Mouse (Mus musculus) lung, postnatal 0 days (tissue): Measurements from ENCODE around the gene Mapk8. TPM values are rescaled to one million over a fixed set of nuclear protein-coding genes. Genes with fewer than 3 reads are reported as not detected.
A peak's percentile ranks its signal among the peaks of the same experiment; 100 is the strongest.

Experiments
- ATAC-seq: fragments of 200-750 bp; cut with Nextera tagmentation; 2 replicates; pipeline ENCODE4 v1.8.0; 2017; ENCODE audit warnings: moderate library complexity
- DNase-seq: peaks from one replicate; pipeline ENCODE4 v3.0.0-alpha.2; 2016; ENCODE audit warnings: low spot score
- H3K27ac ChIP-seq: fragments of 300-500 bp; sonication (generic); 2 replicates; pipeline ENCODE4 v1.5.1; 2014; ENCODE audit warnings: antibody characterized with exemption, mild to moderate bottlenecking, low read length, mixed read lengths
- H3K27me3 ChIP-seq: fragments of 300-500 bp; sonication (generic); replicated peaks from 2 replicates; pipeline ENCODE4 v1.6.1; 2014; ENCODE audit warnings: low read length, mixed read lengths; ENCODE audit not compliant: insufficient read depth
- H3K36me3 ChIP-seq: fragments of 300-500 bp; sonication (generic); 2 replicates; pipeline ENCODE4 v1.6.1; 2014; ENCODE audit warnings: low read length, mixed read lengths; ENCODE audit not compliant: insufficient read depth
- H3K4me1 ChIP-seq: fragments of 300-500 bp; sonication (generic); 2 replicates; pipeline ENCODE4 v1.6.1; 2014; ENCODE audit warnings: antibody characterized with exemption, low read depth, low read length, mixed read lengths; ENCODE audit not compliant: insufficient read depth
- H3K4me2 ChIP-seq: fragments of 300-500 bp; sonication (generic); replicated peaks from 2 replicates; pipeline ENCODE4 v1.6.1; 2014; ENCODE audit warnings: low read depth, mild to moderate bottlenecking, low read length, moderate library complexity, mixed read lengths
- H3K4me3 ChIP-seq: fragments of 300-500 bp; sonication (generic); 2 replicates; pipeline ENCODE4 v1.5.1; 2014; ENCODE audit warnings: low read depth, low read length
- H3K9ac ChIP-seq: fragments of 300-500 bp; sonication (generic); replicated peaks from 2 replicates; pipeline ENCODE4 v1.6.1; 2014; ENCODE audit warnings: low read depth, mild to moderate bottlenecking
- H3K9me3 ChIP-seq: fragments of 300-500 bp; sonication (generic); 2 replicates; pipeline ENCODE4 v1.6.1; 2016; ENCODE audit warnings: low read length, mixed read lengths
- CTCF ChIP-seq: IDR thresholded peaks from 2 replicates; pipeline ENCODE4 v1.5.1; 2016; ENCODE audit warnings: antibody characterized with exemption, mild to moderate bottlenecking
- EP300 ChIP-seq: IDR thresholded peaks from 2 replicates; pipeline ENCODE4 v1.6.1; 2016; ENCODE audit warnings: antibody characterized with exemption, mild to moderate bottlenecking, control low read depth
- WGBS: fragments of 180-500 bp; shearing (Covaris S2); extraction: QIAGEN DNeasy Blood & Tissue Kit; methylation state at CpG from one replicate; pipeline ENCODE4 v1.1.7; 2014; 5-methylcytosine and 5-hydroxymethylcytosine counted together
- polyA plus RNA-seq: library from polyadenylated mRNA; unstranded; fragments of >200 nt; fragmentation: Nextera tagmentation; extraction: Ambion mirVana; gene quantifications from 2 replicates; pipeline ENCODE4 v1.2.1, GENCODE M21; 2015

Mapk8 gene
- polyA plus RNA-seq, 1 experiment from 2014 or later = 8.0 TPM

GRCm38 (mm10) chr14:33357600-33358368, 89.2 kb downstream of the Mapk8 start:
- TF ChIP-seq CTCF (no peak), EP300 (no peak; the same call in 1 of the 2 replicates)
- Histone ChIP-seq H3K4me1 (peaks cover 8% of the 10 kb centered on the region; the same call in 1 of the 2 replicates), H3K9ac (no peak overlapping the region), H3K4me3 (no peak overlapping the region), H3K4me2 (no peak overlapping the region), H3K27me3 (no peaks in the 10 kb centered on the region), H3K9me3 (no peaks in the 10 kb centered on the region), H3K27ac (no peak overlapping the region), H3K36me3 (no peaks in the 10 kb centered on the region)
- DNase-seq = no peak
- no peak for ATAC-seq
- 51% methylated on average over 12 of the region's 12 CpGs for WGBS

- Histone ChIP-seq H3K4me1 (no peaks in the 10 kb centered on the region; the same call in 1 of the 2 replicates), H3K36me3 (no peaks in the 10 kb centered on the region), H3K27me3 (0 out of 2 replicates have a peak, but pooled peaks cover 3% of the 10 kb centered on the region), H3K27ac (peak overlapping the region; percentile 28), H3K4me2 (no peak overlapping the region), H3K9ac (no peak overlapping the region), H3K9me3 (no peaks in the 10 kb centered on the region), H3K4me3 (no peak overlapping the region)
- ATAC-seq (peak; percentile 10; the same call in 1 of the 2 replicates), DNase-seq (no peak)
- no peak for TF ChIP-seq EP300
- TF ChIP-seq CTCF = no peak
- 58% methylated on average over 5 of the region's 5 CpGs for WGBS
Measured at GRCm38 (mm10) chr14:33355276-33355675, 91.7 kb downstream of the Mapk8 start.

- H3K27me3 ChIP-seq = 0 out of 2 replicates have a peak, but pooled peaks cover 3% of the 10 kb centered on the region
- peak overlapping the region; percentile 61 for H3K4me2 ChIP-seq
- no peaks in the 10 kb centered on the region for H3K9me3 ChIP-seq
- H3K4me3 ChIP-seq = no peak overlapping the region
- peak; percentile 79 for DNase-seq
- TF ChIP-seq EP300 (peak; percentile 65), CTCF (peak; percentile 9; the same call in 1 of the 2 replicates)
- no peaks in the 10 kb centered on the region for H3K36me3 ChIP-seq
- peak; percentile 46 for ATAC-seq
- H3K9ac ChIP-seq = no peak overlapping the region
- H3K27ac ChIP-seq = peak overlapping the region; percentile 89
- 34% methylated on average over 6 of the region's 6 CpGs for WGBS
- no peaks in the 10 kb centered on the region; the same call in 1 of the 2 replicates for H3K4me1 ChIP-seq
Measured at GRCm38 (mm10) chr14:33352890-33353289, 94.1 kb downstream of the Mapk8 start.

- H3K4me3 ChIP-seq = no peak overlapping the region
- ATAC-seq (peak; percentile 32), DNase-seq (peak; percentile 67)
- H3K4me1 ChIP-seq = peaks cover 3% of the 10 kb centered on the region; the same call in 1 of the 2 replicates
- H3K27me3 ChIP-seq = 0 out of 2 replicates have a peak, but pooled peaks cover 3% of the 10 kb centered on the region
- peak overlapping the region; percentile 89 for H3K27ac ChIP-seq
- peak overlapping the region; percentile 61 for H3K4me2 ChIP-seq
- 0 out of 2 replicates have a peak overlapping the region, but pooled peaks have one; percentile 46 for H3K9ac ChIP-seq
- H3K9me3 ChIP-seq = no peaks in the 10 kb centered on the region
- TF ChIP-seq EP300 = no peak
- TF ChIP-seq CTCF = no peak; the same call in 1 of the 2 replicates
- H3K36me3 ChIP-seq = no peaks in the 10 kb centered on the region
- WGBS = 55% methylated on average over 6 of the region's 6 CpGs
Measured at GRCm38 (mm10) chr14:33351984-33352722, 94.8 kb downstream of the Mapk8 start.

- Histone ChIP-seq H3K36me3 (no peaks in the 10 kb centered on the region), H3K27ac (peak overlapping the region; percentile 89), H3K9me3 (no peaks in the 10 kb centered on the region), H3K4me1 (peaks cover 6% of the 10 kb centered on the region; the same call in 1 of the 2 replicates), H3K4me2 (peak overlapping the region; percentile 61), H3K27me3 (0 out of 2 replicates have a peak, but pooled peaks cover 3% of the 10 kb centered on the region), H3K9ac (peak overlapping the region; percentile 46), H3K4me3 (peak overlapping the region; percentile 41)
- peak; percentile 67 for ATAC-seq
- WGBS = 1% methylated on average over 34 of the region's 42 CpGs
- DNase-seq = peak; percentile 80
- TF ChIP-seq EP300 (peak; percentile 24; the same call in 1 of the 2 replicates), CTCF (no peak)
Measured at GRCm38 (mm10) chr14:33351019-33351418, 95.9 kb downstream of the Mapk8 start.

- no peak overlapping the region for H3K9ac ChIP-seq
- H3K4me3 ChIP-seq = no peak overlapping the region
- 0 out of 2 replicates have a peak, but pooled peaks cover 3% of the 10 kb centered on the region for H3K27me3 ChIP-seq
- peak overlapping the region; percentile 87 for H3K27ac ChIP-seq
- TF ChIP-seq CTCF = no peak
- no peak for TF ChIP-seq EP300
- H3K36me3 ChIP-seq = no peaks in the 10 kb centered on the region
- no peaks in the 10 kb centered on the region for H3K9me3 ChIP-seq
- DNase-seq (peak; percentile 30), ATAC-seq (no peak)
- H3K4me2 ChIP-seq = no peak overlapping the region
- peaks cover 6% of the 10 kb centered on the region; the same call in 1 of the 2 replicates for H3K4me1 ChIP-seq
- WGBS = 27% methylated on average over 1 of the region's 1 CpGs
Measured at GRCm38 (mm10) chr14:33348146-33348545, 98.8 kb downstream of the Mapk8 start.
